Mouse (Mus musculus): ENCODE measurements around the gene Ulk4. TPM values are rescaled to one million over a fixed set of nuclear protein-coding genes. Genes with fewer than 3 reads are reported as not detected.
A peak's percentile ranks its signal among the peaks of the same experiment; 100 is the strongest.
"Not testable (repeated sequence)": the region's sequence is repeated elsewhere in the genome, so short reads cannot be mapped to it uniquely, and the experiment has no call there.

The Ulk4 gene
- polyA plus RNA-seq, 1 experiment from 2014 or later = 75.9 TPM

DNA sequence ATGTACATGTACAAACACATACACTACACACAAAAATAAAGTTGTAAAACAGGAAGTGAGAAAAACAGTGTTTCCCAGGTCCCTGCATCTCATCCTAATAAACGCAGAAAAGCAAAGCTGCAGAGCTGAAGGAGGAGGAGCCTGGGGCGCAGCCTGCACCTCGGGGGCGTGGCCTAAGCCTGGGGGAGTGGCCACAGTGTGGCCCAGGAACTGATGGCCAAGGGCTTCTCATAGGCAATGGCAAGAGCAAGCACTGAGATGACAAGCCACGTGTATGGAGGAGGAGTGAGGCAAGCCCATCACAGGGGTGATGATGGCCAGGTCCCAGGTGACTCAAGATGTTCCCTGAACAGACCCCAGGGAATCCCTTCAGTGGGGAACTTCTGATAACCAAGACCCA, 35.2 kb downstream of the Ulk4 start:
- 0 out of 2 replicates have a peak, but pooled peaks have one; percentile 34 for ATAC-seq (ENCODE audit: low FRiP score, low read depth)
- Histone ChIP-seq H3K4me3 (no peak overlapping the region), H3K36me3 (no peaks in the 10 kb centered on the region), H3K27ac (replicated peaks) (no peak overlapping the region), H3K4me1 (replicated peaks) (no peaks in the 10 kb centered on the region), H3K27me3 (no peaks in the 10 kb centered on the region), H3K4me2 (no peak overlapping the region), H3K9me3 (no peaks in the 10 kb centered on the region), H3K9ac (no peak overlapping the region)
- 30% methylated on average over 5 of the region's 5 CpGs for WGBS

DNA sequence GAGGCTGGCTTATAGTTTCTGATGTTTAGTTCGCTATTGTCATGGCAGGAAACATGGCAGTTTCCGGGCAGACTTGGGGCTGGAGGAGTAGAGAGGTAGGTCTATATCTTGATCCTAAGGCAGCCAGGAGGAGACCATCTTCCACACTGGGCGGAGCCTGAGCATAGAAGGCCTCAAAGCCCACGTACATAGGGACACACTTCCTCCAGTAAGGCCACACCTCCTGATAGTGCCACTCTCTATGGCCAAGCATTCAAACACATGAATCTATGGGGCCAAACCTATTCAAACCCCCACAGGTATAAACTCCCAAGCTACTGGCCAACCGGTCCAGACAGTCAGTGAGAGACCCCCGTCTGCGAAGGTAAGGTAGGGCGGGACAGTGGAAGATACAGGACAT, 35.6 kb downstream of the Ulk4 start:
- H3K9ac ChIP-seq = no peak overlapping the region
- H3K36me3 ChIP-seq = no peaks in the 10 kb centered on the region
- no peaks in the 10 kb centered on the region for H3K4me1 ChIP-seq (replicated peaks)
- WGBS = 90% methylated on average over 8 of the region's 8 CpGs
- H3K4me3 ChIP-seq = no peak overlapping the region
- H3K27me3 ChIP-seq = no peaks in the 10 kb centered on the region
- H3K9me3 ChIP-seq = no peaks in the 10 kb centered on the region
- no peak overlapping the region for H3K4me2 ChIP-seq
- no peak; the same call in 1 of the 2 replicates for ATAC-seq (ENCODE audit: low FRiP score, low read depth)
- no peak overlapping the region for H3K27ac ChIP-seq (replicated peaks)

DNA sequence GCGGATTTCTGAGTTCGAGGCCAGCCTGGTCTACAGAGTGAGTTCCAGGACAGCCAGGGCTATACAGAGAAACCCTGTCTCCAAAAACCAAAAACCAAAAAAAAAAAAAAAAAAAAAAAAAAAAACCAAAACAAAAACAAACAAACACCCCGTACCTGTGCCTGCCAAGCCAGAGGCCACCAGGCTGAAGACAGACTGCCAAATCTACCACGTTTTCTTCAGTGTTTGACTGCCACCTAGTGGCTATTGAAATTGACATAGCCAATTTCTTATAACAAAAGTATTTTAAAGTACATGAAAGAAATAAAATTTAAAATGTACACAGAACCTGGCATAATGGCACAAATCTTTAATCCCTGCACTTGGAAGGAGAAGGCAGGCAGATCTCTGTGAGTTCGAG, 36.8 kb downstream of the Ulk4 start:
- H3K9ac ChIP-seq; H3K4me1 ChIP-seq (replicated peaks); H3K27me3 ChIP-seq; H3K9me3 ChIP-seq; H3K4me3 ChIP-seq; H3K27ac ChIP-seq (replicated peaks); H3K36me3 ChIP-seq; H3K4me2 ChIP-seq; ATAC-seq (ENCODE audit: low FRiP score, low read depth): not testable (repeated sequence)
- WGBS = 48% methylated on average over 5 of the region's 5 CpGs

DNA sequence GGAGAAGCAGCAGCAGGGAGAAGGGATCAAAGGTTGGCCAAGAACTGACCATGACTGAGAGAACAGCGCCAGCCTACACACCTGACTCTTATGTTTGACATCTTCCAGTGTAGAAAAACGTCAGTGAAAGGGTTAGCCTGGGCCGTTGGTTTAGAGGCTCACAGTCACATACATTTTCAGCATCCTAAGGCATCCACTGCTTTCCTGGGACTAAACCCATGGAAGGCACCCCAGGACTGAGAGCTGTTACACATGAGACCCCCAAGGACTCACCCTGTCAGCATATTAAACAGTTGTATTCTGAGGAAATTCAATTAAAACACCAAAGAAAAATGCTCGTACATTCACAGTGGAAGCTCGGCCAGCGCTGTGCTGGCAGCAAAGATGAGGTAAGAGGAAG, 37.4 kb downstream of the Ulk4 start:
- ATAC-seq (ENCODE audit: low FRiP score, low read depth) = no peak
- no peaks in the 10 kb centered on the region for H3K4me1 ChIP-seq (replicated peaks)
- WGBS = 83% methylated on average over 6 of the region's 6 CpGs
- no peaks in the 10 kb centered on the region for H3K36me3 ChIP-seq
- H3K9ac ChIP-seq = no peak overlapping the region
- H3K27me3 ChIP-seq = no peaks in the 10 kb centered on the region
- no peaks in the 10 kb centered on the region for H3K9me3 ChIP-seq
- H3K4me2 ChIP-seq = no peak overlapping the region
- no peak overlapping the region for H3K4me3 ChIP-seq
- no peak overlapping the region for H3K27ac ChIP-seq (replicated peaks)

DNA sequence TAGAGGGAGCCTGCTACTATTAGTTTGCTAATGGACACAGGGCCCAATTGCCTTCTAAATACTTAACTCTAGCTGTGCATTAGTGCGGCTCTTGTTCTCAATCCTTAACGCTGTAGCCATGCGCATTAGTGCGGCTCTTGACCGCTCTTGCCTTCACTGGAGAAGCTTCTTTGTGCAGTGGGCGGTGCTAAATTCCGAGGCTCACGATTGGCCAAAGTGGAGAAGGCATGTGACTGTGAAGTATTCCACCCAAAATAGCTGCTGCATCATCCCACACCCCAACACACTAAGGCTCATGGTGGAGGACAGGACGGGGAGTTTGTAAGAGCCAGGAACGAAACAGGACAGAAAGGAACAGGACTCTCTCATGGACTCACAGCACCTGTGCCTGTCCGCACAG, 58.4 kb downstream of the Ulk4 start:
- Histone ChIP-seq H3K27me3 (no peaks in the 10 kb centered on the region), H3K27ac (replicated peaks) (no peak overlapping the region), H3K9ac (no peak overlapping the region), H3K4me3 (no peak overlapping the region), H3K4me1 (replicated peaks) (no peaks in the 10 kb centered on the region), H3K9me3 (no peaks in the 10 kb centered on the region), H3K36me3 (no peaks in the 10 kb centered on the region), H3K4me2 (no peak overlapping the region)
- WGBS = 87% methylated on average over 11 of the region's 11 CpGs
- ATAC-seq (ENCODE audit: low FRiP score, low read depth) = no peak

DNA sequence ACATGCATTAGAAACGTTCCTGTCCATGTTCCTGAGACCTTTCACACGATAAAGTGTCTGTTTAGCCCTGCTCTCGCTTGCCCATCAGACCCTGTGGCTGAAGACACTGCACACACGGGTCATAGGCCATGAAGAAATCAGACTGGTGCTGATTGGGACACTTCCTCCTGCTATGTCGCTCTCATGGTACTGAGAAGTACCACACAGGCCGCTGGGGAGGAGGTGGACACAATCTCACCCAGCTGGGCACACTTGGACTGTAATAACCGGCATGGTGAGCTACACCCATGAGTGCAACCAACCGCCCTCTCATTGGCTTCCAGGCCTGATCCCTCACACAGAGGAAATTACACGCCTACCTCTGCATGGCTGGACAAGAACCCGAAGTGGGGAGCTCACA, 58.8 kb downstream of the Ulk4 start:
- H3K36me3 ChIP-seq = no peaks in the 10 kb centered on the region
- H3K4me3 ChIP-seq = no peak overlapping the region
- no peak overlapping the region for H3K9ac ChIP-seq
- WGBS = 85% methylated on average over 10 of the region's 10 CpGs
- no peaks in the 10 kb centered on the region for H3K27me3 ChIP-seq
- H3K4me2 ChIP-seq = no peak overlapping the region
- no peak overlapping the region for H3K27ac ChIP-seq (replicated peaks)
- no peak for ATAC-seq (ENCODE audit: low FRiP score, low read depth)
- H3K9me3 ChIP-seq = no peaks in the 10 kb centered on the region
- H3K4me1 ChIP-seq (replicated peaks) = no peaks in the 10 kb centered on the region

DNA sequence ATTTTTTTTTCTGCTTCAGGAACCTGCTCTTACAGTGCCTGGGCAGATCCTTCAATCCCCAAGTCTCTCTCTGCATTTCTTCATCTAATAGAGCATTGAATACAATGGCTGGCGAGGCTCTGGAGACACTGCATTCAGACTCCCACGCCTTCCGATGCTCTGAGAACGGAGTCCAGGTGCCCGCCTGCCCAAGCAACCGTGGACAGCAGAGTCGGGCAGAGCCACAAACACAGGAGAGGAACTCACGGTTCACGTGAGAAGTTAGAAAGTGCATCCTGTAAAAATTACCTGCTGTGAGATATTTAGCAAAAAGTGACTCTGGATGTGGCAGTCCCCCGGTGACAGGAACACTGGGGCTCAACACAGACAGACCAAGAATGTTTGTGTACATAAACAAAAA, 59.3 kb downstream of the Ulk4 start:
- WGBS = 89% methylated on average over 10 of the region's 10 CpGs
- Histone ChIP-seq H3K4me2 (no peak overlapping the region), H3K4me3 (no peak overlapping the region), H3K4me1 (replicated peaks) (no peaks in the 10 kb centered on the region), H3K9ac (no peak overlapping the region), H3K36me3 (no peaks in the 10 kb centered on the region), H3K27ac (replicated peaks) (no peak overlapping the region), H3K9me3 (no peaks in the 10 kb centered on the region), H3K27me3 (no peaks in the 10 kb centered on the region)
- no peak for ATAC-seq (ENCODE audit: low FRiP score, low read depth)

DNA sequence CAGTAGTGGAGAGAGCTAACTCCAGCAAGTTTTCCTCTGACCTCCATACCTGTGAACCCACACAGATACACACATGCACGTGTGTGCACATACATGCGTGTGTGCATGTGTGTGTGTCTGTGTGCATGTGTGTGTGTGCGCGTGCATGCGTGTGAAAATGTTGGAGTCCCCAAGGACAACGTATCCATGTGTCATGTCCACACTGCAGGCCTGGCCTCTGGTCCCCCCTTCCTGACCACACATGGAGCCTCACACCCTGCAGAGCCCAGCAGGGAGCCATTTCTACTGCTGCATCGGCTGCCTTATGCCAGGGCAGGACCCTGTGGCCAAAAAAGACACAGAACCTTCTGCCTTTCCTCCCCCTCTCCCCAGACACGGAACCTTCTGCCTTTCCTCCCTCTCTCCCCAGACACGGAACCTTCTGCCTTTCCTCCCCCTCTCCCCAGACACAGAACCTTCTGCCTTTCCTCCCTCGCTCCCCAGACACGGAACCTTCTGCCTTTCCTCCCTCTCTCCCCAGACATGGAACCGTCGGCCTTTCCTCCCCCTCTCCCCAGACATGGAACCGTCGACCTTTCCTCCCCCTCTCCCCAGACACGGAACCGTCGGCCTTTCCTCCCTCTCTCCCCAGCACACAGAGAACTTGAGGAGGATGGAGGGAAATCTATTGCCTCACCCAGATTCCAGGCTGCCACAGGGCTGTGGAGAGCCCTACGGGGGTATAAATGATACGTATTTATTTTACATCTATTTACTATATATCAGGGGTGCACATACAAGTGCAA, 60.3 kb downstream of the Ulk4 start:
- 73% methylated on average over 20 of the region's 20 CpGs for whole genome bisulfite sequencing
- Histone ChIP-seq H3K27ac (replicated peaks) (no peak overlapping the region), H3K27me3 (no peaks in the 10 kb centered on the region), H3K9ac (no peak overlapping the region), H3K4me3 (no peak overlapping the region), H3K4me1 (replicated peaks) (no peaks in the 10 kb centered on the region), H3K9me3 (no peaks in the 10 kb centered on the region), H3K36me3 (no peaks in the 10 kb centered on the region), H3K4me2 (no peak overlapping the region)
- ATAC-seq (ENCODE audit: low FRiP score, low read depth) = no peak

DNA sequence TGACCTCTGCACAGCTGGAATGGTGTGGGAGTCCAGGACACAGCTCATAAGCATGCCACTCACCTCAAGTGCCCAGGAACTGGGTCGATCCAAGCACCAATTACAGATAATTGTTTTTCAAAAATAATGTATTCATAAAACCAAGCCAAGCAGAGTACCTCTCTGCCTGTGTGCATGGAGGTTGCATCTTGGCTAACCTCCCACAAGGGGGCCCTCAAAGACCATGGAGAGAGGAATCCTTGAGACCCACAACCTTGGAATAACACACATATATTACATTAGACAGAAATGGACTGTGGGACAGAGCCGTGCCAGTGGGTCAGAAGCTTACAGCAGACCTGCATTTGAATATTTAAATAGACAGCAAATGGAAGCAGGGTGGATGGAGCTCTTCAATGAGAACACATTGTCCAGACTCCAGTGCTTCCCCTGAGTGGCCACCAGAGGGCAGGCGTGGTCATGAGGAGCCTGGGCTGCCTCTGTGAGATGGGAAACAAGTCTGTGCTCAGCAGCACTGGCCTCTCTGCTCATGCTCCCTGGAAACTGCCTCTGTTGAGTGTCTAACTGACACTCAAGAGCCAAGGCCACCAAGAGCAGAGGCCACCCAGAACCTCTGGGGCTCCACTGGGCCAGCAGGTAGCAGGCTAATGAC, 61.5 kb downstream of the Ulk4 start:
- WGBS = 40% methylated on average over 3 of the region's 3 CpGs
- ATAC-seq (ENCODE audit: low FRiP score, low read depth) = peak; percentile 61; the same call in 1 of the 2 replicates
- no peaks in the 10 kb centered on the region for H3K36me3 ChIP-seq

DNA sequence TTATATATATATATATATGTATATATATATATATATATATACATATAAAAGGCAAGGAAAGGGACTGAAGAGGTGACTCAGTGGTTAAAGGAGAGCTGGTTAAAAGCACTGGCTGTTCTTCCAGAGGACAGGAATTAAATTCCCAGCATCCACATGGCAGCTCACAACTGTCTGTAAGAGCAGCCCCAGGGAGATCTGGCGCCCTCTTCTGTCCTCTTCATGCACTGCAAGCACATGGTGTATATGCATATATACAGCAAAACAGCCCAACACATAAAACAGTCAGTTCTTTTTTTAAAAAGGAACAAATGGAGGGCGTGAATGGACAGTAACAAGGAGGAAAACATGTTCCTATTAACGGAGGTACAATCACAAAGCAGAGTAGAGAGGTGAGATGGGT, 64.7 kb downstream of the Ulk4 start:
- ATAC-seq (ENCODE audit: low FRiP score, low read depth) = no peak
- Histone ChIP-seq H3K27me3 (no peaks in the 10 kb centered on the region), H3K27ac (replicated peaks) (no peak overlapping the region), H3K4me1 (replicated peaks) (no peaks in the 10 kb centered on the region), H3K4me3 (no peak overlapping the region), H3K4me2 (no peak overlapping the region), H3K9me3 (no peaks in the 10 kb centered on the region), H3K36me3 (peaks cover 7% of the 10 kb centered on the region; the same call in 1 of the 2 replicates), H3K9ac (no peak overlapping the region)
- 66% methylated on average over 3 of the region's 3 CpGs for WGBS

More for the DNA sequence above, 61.5 kb downstream of the Ulk4 start:
- Histone ChIP-seq H3K27ac (replicated peaks) (no peak overlapping the region), H3K27me3 (no peaks in the 10 kb centered on the region), H3K9ac (no peak overlapping the region), H3K4me3 (no peak overlapping the region), H3K4me1 (replicated peaks) (no peaks in the 10 kb centered on the region), H3K4me2 (no peak overlapping the region), H3K9me3 (no peaks in the 10 kb centered on the region)

DNA sequence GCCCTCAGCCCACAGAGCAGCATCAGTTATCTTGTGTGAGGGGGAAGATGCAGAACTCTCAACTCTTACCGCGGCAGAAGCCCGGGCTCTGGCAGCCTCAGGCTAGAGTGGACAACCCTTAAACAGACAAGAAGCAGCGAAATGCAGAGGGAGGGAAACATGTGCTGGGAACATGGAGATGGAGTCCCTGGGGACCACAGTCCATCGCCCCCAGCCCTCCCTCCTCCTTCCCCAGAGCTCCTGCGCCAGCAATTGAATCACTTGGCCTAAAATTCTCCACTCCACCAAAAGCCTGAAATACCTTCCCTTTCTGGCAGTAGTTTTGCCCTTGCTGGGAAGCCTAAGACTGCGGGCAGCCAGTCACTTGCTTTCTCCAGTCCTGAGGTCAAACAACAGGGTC, 72.0 kb downstream of the Ulk4 start:
- H3K36me3 ChIP-seq = peaks cover 10% of the 10 kb centered on the region; the same call in 1 of the 2 replicates
- H3K4me2 ChIP-seq = no peak overlapping the region
- no peak overlapping the region for H3K9ac ChIP-seq
- no peak overlapping the region for H3K27ac ChIP-seq (replicated peaks)
- H3K9me3 ChIP-seq = no peaks in the 10 kb centered on the region
- H3K4me3 ChIP-seq = no peak overlapping the region
- ATAC-seq (ENCODE audit: low FRiP score, low read depth) = no peak
- WGBS = 59% methylated on average over 7 of the region's 7 CpGs
- H3K27me3 ChIP-seq = no peaks in the 10 kb centered on the region
- no peaks in the 10 kb centered on the region for H3K4me1 ChIP-seq (replicated peaks)

DNA sequence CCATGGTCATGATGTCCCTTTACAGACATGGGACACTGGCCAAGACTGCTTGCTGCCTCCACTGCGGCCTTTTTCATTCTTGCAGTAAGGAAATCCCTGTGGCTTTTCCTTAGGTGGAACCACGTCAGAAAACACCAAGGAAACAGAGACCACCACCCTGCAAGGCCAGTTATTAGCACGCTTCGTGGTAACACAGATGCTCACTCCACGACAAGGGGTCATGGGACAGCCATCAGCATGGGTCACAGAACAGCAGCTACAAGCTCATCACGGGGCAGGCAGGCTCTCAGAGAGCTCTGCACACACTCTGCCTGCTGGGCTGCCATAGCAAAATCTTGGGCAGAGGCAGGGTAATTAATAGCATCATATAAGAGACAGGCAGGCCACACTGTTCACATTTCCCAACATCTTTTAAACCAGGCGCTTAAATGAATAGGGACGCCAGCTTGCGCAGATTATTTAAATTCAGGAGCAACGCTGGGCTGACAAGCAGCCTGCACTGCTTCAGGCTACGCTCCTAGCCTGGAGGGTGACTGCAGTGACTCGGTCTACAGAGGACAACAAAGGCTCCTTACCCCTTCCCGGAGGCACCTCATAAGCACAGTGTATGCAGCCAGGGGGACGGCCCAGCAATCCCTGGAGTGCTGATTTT, 72.7 kb downstream of the Ulk4 start:
- H3K27ac ChIP-seq (replicated peaks) = no peak overlapping the region
- WGBS = 59% methylated on average over 14 of the region's 14 CpGs

More for the DNA sequence above, 72.7 kb downstream of the Ulk4 start:
- H3K9ac ChIP-seq = no peak overlapping the region
- H3K4me1 ChIP-seq (replicated peaks) = no peaks in the 10 kb centered on the region
- H3K9me3 ChIP-seq = no peaks in the 10 kb centered on the region
- H3K36me3 ChIP-seq = peaks cover 10% of the 10 kb centered on the region; the same call in 1 of the 2 replicates
- H3K27me3 ChIP-seq = no peaks in the 10 kb centered on the region
- no peak overlapping the region for H3K4me2 ChIP-seq
- no peak for ATAC-seq (ENCODE audit: low FRiP score, low read depth)
- no peak overlapping the region for H3K4me3 ChIP-seq
